Mouse (Mus musculus): ENCODE measurements around the gene Sirt7.

- TF ChIP-seq POLR2A (IDR thresholded peaks at IDR 0.05; ENCODE audit: insufficient read depth, low read depth, low read length) (no peak), CTCF (IDR thresholded peaks at IDR 0.05; ENCODE audit: insufficient read depth, low read depth, low read length) (peak; percentile 43; the same call in 1 of the 2 replicates)
Observed at GRCm38 (mm10) chr11:120623961-120624679, 920 bp downstream of the Sirt7 start.
